Mouse (Mus musculus) heart, adult 11 months (tissue): ENCODE measurements around the gene Kcnq1.

Experiments used
- DNase-seq: peaks from one replicate; pipeline ENCODE4 v3.0.0; 2022

The Kcnq1 gene

DNA sequence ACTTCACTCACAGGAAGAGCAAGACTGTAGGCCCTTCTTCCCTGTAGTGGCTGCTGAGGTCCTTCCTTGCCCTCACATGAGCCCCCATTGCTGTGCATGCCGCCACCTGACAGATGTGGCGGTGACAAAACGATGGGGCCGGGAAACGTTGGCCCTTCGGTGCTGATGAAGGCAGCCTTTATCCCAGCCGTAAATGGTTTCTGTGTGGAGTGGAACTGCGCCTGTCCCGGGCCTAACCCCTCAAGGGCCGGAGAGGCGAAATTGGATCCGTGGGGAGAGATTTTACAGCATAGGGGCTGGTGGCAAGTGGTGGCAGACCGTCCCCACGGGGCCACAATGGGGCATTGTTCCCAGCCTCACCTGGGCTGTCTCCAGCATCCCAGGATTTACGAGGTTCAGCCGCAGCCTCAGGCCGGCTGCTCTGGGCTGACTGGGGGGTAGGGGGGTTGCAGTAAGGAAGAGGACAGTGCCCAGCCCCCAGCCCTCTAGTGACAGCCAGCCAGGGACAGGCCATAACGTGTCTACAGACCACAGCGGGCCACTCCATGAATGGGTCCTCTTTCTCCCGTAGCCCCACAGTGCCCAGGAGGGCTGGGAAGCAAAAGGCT, 274.4 kb downstream of the Kcnq1 start:
- DNase-seq = no peak

GRCm38 (mm10) chr7:143386632-143387031, 280.5 kb downstream of the Kcnq1 start:
- no peak for DNase-seq

DNA sequence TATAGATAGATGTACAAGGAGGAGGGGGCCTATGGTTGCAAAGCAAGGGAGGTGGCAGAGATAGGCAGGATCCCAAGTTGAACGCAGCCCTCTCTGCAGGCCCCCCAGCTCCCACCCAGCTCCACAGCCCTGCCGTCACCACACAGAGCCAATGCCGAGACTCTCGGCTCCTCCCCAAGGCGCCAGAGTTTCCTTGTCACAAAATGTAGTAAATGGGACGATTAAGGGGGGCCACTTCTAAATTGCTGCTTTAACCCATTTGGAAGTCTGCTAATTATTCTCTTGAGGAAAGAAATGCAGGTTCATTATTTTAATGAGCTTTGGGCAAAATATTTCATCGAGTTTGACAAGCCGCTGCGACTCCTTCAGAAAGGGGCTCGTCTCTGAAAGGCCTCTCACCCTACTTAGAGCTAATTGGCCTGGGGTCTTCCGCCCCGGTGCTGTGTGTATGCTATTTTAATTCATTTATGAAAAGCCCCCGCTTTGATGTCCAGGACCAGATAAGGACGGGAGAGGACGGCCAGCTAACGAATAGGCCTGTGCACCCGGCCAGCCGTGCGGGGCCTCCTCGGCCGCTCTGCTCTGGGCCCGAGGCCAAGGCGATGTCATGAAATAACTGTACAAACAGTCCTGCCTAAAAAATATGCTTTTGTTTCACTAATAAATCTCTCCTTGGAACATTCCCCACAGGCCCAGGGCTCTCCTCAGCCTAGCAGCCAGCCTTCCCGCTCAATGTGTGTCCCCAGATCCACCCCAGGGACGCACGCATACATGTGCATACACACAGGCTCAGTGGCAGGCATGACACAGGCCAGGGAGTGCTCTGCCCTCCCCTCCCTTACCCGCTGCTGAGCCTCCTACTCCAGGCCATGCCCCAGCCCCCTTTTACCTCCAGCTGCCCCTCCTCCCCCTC, 282.9 kb downstream of the Kcnq1 start:
- DNase-seq = peak; percentile 98

DNA sequence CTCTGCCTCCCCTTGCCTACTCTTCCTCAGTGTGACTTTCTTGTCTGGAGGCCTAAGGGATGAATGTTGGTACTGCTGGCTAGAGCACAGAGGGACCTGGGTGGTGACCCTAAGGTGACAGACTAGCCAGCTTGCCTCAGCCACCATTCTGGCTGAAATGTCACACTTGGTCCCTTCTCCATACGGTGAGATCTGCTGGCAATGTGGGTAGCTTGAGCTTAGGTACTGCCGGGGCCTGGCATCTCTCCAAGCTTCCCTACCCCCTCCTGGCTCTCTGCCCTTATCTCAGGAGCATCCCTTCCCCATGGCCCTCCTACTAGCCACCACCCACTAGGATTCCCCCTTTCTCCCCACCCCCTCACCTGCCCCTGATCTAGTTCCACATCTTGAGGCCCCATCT, 283.7 kb downstream of the Kcnq1 start:
- DNase-seq = no peak

- DNase-seq = no peak
Measured at GRCm38 (mm10) chr7:143390277-143390948, 284.3 kb downstream of the Kcnq1 start.

GRCm38 (mm10) chr7:143395113-143395563, 289.0 kb downstream of the Kcnq1 start:
- DNase-seq = peak; percentile 97

DNA sequence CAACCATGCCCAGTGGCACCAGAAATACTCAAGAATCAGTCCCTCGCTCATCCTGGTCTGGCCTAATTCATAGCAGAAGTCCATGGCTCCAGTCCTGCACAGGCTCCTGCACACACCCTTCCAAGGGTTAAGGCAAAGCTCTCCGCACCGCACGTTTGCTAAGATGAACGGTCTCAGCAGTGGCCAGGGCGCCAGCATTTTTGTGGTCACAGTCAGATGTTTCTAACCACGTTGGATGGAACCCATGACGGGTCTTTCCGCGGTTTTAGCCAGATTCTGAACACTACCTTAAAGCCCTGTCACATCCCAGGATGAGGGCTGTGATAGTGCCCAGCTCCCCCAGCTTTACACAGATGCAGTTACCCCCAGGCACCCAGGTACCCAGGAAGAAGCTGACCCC, 293.6 kb downstream of the Kcnq1 start:
- no peak for DNase-seq

GRCm38 (mm10) chr7:143400599-143400998, 294.4 kb downstream of the Kcnq1 start:
- no peak for DNase-seq

GRCm38 (mm10) chr7:143401429-143402016, 295.4 kb downstream of the Kcnq1 start:
- DNase-seq = no peak

DNA sequence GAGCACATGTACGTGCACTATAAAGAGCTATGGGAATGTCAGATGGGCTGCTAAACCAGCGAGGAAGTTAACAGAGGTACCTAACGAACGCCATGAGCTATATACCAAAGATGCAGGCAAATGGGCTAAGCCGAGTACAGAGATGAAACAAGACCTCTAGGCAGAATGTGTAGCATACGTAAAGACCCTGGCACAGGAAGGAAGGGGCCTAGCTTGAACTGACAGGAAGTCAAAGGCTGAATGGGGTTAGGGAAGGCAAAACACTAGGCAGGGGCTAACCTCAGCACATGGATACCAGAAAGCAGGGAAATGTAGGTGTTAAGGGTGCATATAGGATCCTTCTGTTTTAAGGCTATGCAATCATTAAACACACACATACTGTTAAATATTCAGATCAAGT, 298.1 kb downstream of the Kcnq1 start:
- no peak for DNase-seq

- DNase-seq = peak; percentile 99
Measured at GRCm38 (mm10) chr7:143407931-143408501, 301.9 kb downstream of the Kcnq1 start.

- DNase-seq = peak; percentile 98
Measured at GRCm38 (mm10) chr7:143408615-143409021, 302.5 kb downstream of the Kcnq1 start.

DNA sequence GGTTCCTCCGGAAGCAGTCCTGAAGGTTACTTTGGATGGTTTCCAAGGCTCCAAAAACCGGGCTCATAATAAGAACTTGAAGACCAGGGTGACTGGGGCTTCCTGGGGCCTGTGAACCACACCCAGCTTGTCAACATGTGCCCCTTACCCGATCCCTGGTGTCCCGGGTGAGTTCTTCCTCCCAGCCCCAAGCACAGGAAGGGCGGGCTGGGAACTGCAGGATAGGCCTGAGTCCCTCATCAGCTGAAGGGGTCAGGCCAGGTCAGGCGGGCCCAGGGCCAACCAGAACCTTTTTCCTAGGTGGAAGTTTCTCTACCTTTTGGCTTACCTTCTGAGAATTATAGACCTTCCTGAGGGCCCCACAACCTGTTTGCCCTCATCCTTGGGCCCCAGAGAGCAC, 306.4 kb downstream of the Kcnq1 start:
- DNase-seq = peak; percentile 99

- no peak for DNase-seq
Measured at GRCm38 (mm10) chr7:143415070-143415469, 308.9 kb downstream of the Kcnq1 start.

- no peak for DNase-seq
Measured at GRCm38 (mm10) chr7:143416406-143416805, 310.2 kb downstream of the Kcnq1 start.

DNA sequence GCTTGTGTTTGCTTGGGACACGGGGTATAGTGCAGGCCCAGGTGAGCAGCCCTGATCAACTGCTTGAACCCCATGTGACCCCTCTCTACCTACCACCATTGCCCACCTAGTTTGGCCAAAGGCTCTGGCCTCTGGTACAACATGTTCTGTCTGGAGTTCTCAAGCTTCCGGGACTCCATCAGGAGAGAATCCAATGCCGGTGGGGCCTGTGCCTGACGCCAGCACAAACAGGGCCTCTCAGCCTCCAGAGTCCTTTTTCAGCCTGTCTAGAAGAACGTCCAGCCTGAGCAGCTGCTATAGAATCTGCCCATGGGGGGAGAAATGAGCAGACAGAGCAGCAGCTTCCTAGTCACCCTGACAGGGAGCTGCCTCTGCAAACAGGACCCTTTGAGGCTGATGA, 311.7 kb downstream of the Kcnq1 start:
- DNase-seq = peak; percentile 94

GRCm38 (mm10) chr7:143419585-143420160, 313.5 kb downstream of the Kcnq1 start:
- DNase-seq = no peak

DNA sequence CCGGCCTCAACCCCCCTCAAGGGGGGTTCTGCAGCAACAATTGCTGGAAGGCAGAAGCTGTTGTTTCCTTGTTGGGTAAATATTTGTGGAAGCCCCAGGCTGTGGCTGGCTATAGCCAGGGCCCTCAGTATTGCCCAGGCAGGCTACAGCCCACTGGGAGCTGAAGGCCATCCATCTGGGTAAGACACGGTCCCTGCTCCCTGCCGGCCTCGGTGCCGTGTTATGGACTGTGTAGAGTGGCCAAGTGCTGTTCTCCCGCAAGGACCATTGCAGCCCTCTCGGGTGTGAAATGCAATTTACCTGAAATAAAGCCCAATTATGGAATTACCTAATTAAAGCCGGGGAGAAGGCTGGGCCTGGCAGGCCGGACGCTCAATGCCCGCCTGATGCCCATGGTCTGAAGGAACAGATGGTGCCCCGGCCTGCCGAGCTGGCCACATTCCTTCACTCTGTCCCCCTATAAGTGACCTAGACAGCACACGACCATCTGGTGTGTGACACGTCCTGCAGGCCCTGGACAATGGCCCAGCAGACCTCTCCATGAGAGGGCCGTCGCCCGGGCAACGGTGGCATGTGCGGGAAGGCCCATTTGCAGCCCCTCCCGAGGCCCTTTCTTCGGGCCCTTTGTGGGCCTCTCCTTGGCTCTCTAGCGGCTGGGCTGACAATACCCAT, 322.1 kb downstream of the Kcnq1 start:
- no peak for DNase-seq

DNA sequence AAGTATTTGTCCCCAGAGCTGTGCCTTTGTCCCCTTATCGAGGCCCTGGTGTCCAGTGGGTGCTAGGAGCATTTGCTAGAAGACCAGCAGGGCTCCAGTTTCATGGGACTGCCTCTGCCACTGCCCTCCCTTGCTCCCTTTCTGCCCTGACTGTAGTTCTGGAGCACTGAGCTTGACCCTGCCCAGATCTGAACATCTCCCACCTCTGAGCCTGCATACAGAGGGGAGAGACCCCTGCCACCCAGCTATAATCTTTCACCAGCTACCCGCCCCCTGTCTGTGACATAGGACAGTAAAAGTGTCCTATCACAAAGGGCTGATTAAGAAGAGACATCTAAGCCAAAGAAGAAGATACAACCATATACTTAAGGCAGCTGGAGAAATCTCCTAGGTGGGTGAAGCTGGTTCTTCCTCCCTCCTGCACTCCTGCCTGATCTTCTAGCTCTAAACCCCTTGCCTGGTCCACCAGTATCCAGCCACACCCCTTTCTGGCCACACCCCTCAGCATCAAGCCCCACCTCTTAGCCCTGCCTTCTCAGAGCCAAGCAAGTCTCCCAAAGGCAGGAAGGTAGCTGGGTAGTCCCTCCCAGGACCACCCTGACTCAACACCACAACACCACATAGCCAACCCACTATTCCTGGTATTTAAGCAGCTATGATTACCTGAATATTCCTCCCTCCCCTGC, 322.8 kb downstream of the Kcnq1 start:
- no peak for DNase-seq

- DNase-seq = peak; percentile 95
Measured at GRCm38 (mm10) chr7:143432631-143433030, 326.5 kb downstream of the Kcnq1 start.

DNA sequence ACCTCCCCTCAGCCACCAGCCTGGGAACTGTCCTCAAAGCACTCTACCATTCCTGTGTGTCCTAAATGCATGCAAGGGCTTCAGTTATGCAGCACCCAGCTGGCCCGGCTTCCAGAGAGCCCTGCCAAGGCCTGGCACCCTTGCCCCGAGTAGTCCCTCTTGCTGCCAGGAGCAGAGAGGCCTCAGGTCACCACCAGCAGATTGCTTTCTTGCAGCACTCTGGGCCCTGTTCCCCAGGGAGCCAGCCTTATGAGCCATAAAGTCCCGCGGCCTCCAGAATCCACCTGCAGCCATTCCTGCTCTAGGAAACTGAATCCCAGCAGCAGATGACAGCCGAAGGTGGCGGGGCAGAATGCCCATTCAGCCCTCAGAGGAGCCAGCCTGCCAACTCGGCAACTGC, 327.2 kb downstream of the Kcnq1 start:
- DNase-seq = peak; percentile 98
